Mouse (Mus musculus) brown adipose tissue, adult 24 weeks (tissue): Measurements from ENCODE around the gene Rheb. TPM values are rescaled to one million over a fixed set of nuclear protein-coding genes. Genes with fewer than 3 reads are reported as not detected.
"Not testable (repeated sequence)": the region's sequence is repeated elsewhere in the genome, so short reads cannot be mapped to it uniquely, and the experiment has no call there.

ENCODE experiments used
- H3K27ac ChIP-seq: fragments of 200-500 bp; replicated peaks from 2 replicates; pipeline ENCODE4 v1.5.1; 2012; ENCODE audit warnings: low read depth, mild to moderate bottlenecking, low read length
- H3K4me1 ChIP-seq: fragments of 200-500 bp; 2 replicates; pipeline ENCODE4 v1.6.1; 2012; ENCODE audit warnings: low read length, mixed read lengths; ENCODE audit not compliant: control insufficient read depth, insufficient read depth, insufficient read length
- H3K4me3 ChIP-seq: fragments of 200-500 bp; 2 replicates; pipeline ENCODE4 v1.5.1; 2012; ENCODE audit warnings: low read depth, mild to moderate bottlenecking, low read length, moderate library complexity; ENCODE audit not compliant: insufficient read depth
- polyA plus RNA-seq: library from polyadenylated mRNA; stranded (reverse); fragments of >200 nt; gene quantifications from 2 replicates; pipeline ENCODE4 v1.2.4, GENCODE M21; 2012; ENCODE audit not compliant: missing spikeins, insufficient read depth, insufficient read length

Gene Rheb
- polyA plus RNA-seq, 1 experiment, result 86.6 TPM

DNA sequence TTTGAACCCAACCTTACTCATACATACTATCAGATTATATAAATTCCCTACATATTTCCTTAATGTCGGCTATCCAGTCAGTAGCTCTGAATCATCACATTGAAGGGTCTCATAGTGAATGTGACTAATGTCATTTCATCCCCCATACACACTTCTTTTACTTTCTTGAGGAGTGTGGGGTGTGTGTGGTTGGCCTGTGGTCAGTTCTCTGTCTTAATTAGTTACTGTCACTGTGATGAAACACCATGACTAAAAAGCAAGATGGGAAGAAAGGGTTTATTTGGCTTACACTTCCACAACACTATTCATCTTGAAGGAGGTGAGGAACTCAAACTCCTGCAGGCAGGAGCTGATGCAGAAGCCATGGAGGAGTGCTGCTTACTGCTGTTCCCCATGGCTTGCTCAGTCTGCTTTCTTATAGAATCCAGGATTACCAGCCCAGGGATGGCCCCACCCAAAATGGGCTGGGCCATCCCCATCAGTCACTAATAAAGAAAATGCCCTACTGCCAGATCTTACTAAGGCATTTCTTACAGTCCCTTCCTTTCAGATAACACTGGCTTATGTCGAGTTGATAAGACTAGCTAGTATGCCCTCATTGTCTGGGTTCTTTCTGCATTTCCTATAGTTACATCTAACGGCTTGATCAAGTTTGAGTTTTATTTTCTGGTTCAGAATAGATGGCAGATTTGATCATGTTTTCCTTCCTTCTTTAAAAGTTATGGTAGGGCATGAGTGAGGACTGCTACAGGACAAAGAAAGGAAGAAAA, 17.5 kb upstream of the Rheb start:
- Histone ChIP-seq H3K27ac (no peak overlapping the region), H3K4me3 (no peak overlapping the region), H3K4me1 (peaks cover 4% of the 10 kb centered on the region)

GRCm38 (mm10) chr5:24854827-24855600, 12.6 kb upstream of the Rheb start:
- Histone ChIP-seq H3K4me1 (0 out of 2 replicates have a peak, but pooled peaks cover 2% of the 10 kb centered on the region), H3K4me3 (no peak overlapping the region), H3K27ac (peak overlapping the region; percentile 50)

- Histone ChIP-seq H3K4me3 (no peak overlapping the region), H3K27ac (peak overlapping the region; percentile 69; the same call in 1 of the 2 replicates), H3K4me1 (0 out of 2 replicates have a peak, but pooled peaks cover 2% of the 10 kb centered on the region)
These were observed 11.8 kb upstream of the Rheb start for GRCm38 (mm10) chr5:24854256-24854655.

GRCm38 (mm10) chr5:24848261-24848660, 5.8 kb upstream of the Rheb start:
- H3K4me3 ChIP-seq, H3K4me1 ChIP-seq, H3K27ac ChIP-seq: not testable (repeated sequence)

- Histone ChIP-seq H3K27ac (peak overlapping the region; percentile 93; the same call in 1 of the 2 replicates), H3K4me1 (peaks cover 12% of the 10 kb centered on the region; the same call in 1 of the 2 replicates)
These were observed 1.4 kb upstream of the Rheb start for GRCm38 (mm10) chr5:24843841-24844240.

DNA sequence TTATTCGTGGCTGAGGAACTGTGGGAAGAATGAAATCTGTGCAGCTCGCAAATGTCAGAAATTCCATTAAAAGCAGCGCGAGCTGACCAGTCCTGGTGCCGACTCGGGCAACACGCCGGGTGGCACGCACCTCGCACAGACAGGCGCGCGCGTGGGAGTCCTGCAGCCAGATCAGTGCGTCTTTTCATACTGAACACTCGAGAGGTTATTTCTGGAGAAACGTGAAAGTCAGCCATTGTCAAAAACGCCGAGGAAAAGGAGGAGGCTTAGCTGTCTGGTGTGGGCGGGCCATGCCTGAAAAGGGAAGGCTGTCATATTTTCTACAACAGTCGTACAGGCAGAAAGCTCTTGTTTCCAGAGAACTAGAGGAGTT, 665 bp upstream of the Rheb start:
- peak overlapping the region; percentile 93 for H3K27ac ChIP-seq
- H3K4me1 ChIP-seq, result peaks cover 12% of the 10 kb centered on the region; the same call in 1 of the 2 replicates
- H3K4me3 ChIP-seq, result peak overlapping the region; percentile 58

More at GRCm38 (mm10) chr5:24843841-24844240, 1.4 kb upstream of the Rheb start:
- H3K4me3 ChIP-seq, result no peak overlapping the region

DNA sequence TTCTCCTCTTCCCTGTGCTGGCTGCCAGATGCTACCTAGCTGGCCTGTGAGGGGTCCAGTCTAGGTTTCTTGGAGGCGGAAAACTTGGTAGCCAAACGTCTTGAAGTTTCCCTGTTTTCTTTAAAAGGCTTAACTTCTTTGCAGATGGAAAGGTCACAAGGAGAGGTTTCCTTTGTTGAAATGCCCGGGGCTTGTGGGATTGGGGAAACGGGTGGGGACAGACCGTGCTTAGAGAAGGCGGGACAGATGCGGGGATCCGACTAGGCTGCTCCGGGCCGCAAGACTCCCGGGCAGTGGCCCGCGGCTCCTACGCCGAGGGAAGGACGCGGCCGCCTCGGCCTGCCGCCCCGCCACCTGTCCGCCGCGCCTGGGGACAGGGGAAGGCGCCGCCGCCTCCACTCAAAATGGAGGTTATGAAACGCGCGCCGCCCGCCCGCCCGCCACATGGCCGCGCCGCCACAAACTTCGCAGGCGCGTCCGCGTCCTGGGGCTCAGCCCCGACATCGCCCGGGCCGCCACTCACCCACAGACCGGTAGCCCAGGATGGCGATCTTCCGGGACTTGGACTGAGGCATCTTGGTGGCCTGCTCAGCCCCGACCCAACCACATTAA, 656 bp downstream of the Rheb start:
- H3K4me3 ChIP-seq, result peak overlapping the region; percentile 98
- peaks cover 12% of the 10 kb centered on the region; the same call in 1 of the 2 replicates for H3K4me1 ChIP-seq

GRCm38 (mm10) chr5:24840975-24841431, 1.4 kb downstream of the Rheb start:
- Histone ChIP-seq H3K4me3 (peak overlapping the region; percentile 98), H3K4me1 (peaks cover 12% of the 10 kb centered on the region; the same call in 1 of the 2 replicates), H3K27ac (peak overlapping the region; percentile 99)

More for the DNA sequence above, 656 bp downstream of the Rheb start:
- peak overlapping the region; percentile 99 for H3K27ac ChIP-seq

DNA sequence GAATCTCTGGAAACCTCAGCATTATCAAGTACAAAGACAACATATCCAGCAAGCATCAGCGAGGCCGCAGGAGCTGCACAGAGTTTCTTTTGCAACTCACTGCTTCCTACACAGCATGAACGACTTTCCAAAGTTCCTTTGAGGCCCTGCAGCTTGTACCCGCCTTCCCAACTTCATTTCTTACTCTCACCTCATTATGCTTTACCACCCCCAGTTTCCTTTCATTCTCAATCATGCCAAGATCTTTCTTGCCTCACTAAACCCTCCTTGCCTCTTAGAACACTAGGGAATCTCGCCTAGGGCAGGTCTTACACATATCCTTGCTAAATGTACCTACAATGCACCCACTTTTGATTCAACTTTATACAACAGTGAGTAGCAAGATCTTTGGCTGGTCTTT, 7.9 kb downstream of the Rheb start:
- Histone ChIP-seq H3K4me3 (no peak overlapping the region), H3K4me1 (peaks cover 7% of the 10 kb centered on the region), H3K27ac (peak overlapping the region; percentile 31; the same call in 1 of the 2 replicates)

- no peak overlapping the region for H3K27ac ChIP-seq
- peaks cover 13% of the 10 kb centered on the region for H3K4me1 ChIP-seq
- H3K4me3 ChIP-seq, result no peak overlapping the region
These were observed 10.5 kb downstream of the Rheb start for GRCm38 (mm10) chr5:24831912-24832311.

DNA sequence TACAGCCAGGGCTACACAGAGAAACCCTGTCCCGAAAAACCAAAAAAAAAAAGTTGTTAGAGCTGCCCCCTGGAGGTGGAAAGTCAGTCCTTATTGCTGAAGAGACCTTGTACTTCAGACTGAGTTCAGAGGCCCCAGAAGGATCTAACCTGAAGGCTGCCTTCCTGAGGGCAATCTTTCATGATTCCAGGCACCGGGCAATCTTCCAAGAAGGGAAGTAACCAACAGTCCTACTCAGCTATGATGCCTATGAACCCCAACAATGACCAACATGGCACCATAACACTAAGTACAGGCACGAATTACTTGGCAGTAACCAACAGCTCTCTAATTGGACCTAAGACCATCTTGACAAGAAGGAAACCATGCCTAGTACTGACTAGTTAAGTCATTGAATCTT, 14.0 kb downstream of the Rheb start:
- Histone ChIP-seq H3K27ac (no peak overlapping the region), H3K4me3 (no peak overlapping the region), H3K4me1 (peaks cover 26% of the 10 kb centered on the region)

DNA sequence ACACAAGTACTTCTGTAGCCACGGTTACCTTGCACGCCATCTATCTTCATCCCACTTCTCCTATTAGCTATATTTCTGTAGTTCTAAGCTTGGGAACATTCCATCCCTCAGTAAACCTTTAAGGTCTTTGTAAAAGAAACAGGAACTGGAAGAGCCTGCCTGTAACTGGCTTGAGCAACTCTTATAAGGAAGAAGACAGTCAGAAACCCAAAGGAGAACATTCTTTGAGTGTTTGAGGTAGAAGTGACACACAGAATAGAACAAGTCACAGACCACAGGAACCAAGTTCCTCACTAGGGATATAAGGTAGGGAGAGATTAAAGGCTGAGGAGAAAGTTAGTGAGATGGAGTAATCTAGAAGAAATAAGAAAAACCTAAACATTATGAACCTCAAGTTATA, 15.3 kb downstream of the Rheb start:
- H3K27ac ChIP-seq, result no peak overlapping the region
- peaks cover 27% of the 10 kb centered on the region for H3K4me1 ChIP-seq
- no peak overlapping the region for H3K4me3 ChIP-seq

DNA sequence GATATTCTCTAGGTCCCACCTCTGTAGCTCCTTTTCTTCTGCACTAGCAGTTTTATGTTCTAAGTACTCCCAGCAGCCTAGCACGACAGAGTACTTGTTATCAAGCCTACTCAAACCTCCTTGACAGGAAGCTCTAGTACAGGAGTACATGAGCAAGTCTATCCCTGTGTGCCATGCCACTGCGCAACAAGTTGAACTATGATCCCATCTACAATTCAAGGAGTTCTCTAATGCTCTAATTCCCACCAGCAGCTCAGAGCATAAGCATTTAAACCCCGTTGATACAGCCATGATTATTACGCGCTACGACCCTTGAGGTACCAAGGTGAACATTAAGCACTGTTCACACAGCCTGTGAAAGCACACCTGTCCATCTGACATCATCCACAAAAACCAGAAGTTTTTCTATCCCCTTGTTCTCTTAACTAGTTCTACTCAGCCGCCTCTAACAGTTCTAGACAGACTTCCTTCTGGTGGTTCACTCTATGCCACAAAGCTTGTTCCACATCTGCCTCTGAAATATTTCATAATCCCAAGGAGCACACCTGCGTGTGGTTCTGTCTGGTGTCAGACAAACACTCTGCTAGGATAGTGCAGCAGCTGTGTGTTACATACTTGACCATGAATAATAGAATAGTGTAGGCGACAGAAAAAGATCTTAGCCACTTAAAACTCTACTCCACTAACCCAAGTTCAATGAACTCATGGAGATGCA, 16.2 kb downstream of the Rheb start:
- Histone ChIP-seq H3K27ac (no peak overlapping the region), H3K4me1 (peaks cover 33% of the 10 kb centered on the region), H3K4me3 (no peak overlapping the region)

- Histone ChIP-seq H3K4me3 (no peak overlapping the region), H3K27ac (0 out of 2 replicates have a peak overlapping the region, but pooled peaks have one; percentile 29), H3K4me1 (peaks cover 34% of the 10 kb centered on the region)
These were observed 16.9 kb downstream of the Rheb start for GRCm38 (mm10) chr5:24825365-24826055.
